Mouse (Mus musculus): ENCODE results near the gene Mtch1.

DNA sequence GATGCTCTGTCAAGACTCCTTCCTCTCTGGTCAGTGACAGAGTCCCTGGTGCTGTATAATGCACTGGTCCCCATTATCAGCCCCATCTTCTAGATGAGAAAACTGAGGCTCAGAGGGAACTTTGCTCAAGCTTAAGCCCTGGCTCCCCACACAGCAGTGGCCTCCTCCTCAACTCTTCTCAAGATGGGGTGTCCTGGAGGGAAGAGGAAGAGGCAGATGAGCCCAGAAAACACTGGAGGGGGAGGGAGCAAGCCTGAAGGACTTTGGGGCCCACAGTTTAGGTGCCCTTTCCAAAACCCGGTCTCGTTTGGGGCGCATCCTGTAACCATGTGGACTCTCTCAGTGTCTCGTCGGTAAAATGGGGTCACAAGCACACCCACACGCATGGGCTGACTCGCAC lies 28.3 kb downstream of the Mtch1 start:
- TF ChIP-seq CTCF (IDR thresholded peaks at IDR 0.05; ENCODE audit: borderline replicate concordance, control insufficient read depth, extremely low read depth, insufficient read depth, low read length, poor library complexity), result no peak
- no peak for TF ChIP-seq POLR2A (IDR thresholded peaks at IDR 0.05; ENCODE audit: control insufficient read depth, extremely low read depth, insufficient read depth, low read length, poor library complexity)

Measured in thymus, adult 2 months (tissue).